Mouse (Mus musculus): Measurements from ENCODE around the gene Acer2.
"Not testable (repeated sequence)": the region's sequence is repeated elsewhere in the genome, so short reads cannot be mapped to it uniquely, and the experiment has no call there.

The Acer2 gene

GRCm38 (mm10) chr4:86874146-86874847 lies at the start of gene Acer2:
TSS of gene Acer2 (plus strand) at chr4:86874396.
- DNase-seq (ENCODE audit: extremely low read depth, low read depth, low spot score): no peak

GRCm38 (mm10) chr4:86825143-86825542 lies 49.1 kb upstream of the Acer2 start:
- no peak for DNase-seq (ENCODE audit: extremely low read depth, low read depth, low spot score)

GRCm38 (mm10) chr4:86831896-86832295 lies 42.3 kb upstream of the Acer2 start:
- no peak for DNase-seq (ENCODE audit: extremely low read depth, low read depth, low spot score)

- not testable (repeated sequence) for DNase-seq (ENCODE audit: extremely low read depth, low read depth, low spot score)
Observed at GRCm38 (mm10) chr4:86841141-86841540, 33.1 kb upstream of the Acer2 start.

- DNase-seq (ENCODE audit: extremely low read depth, low read depth, low spot score): no peak
Observed at GRCm38 (mm10) chr4:86845384-86845783, 28.8 kb upstream of the Acer2 start.

GRCm38 (mm10) chr4:86847246-86847645 lies 26.9 kb upstream of the Acer2 start:
- no peak for DNase-seq (ENCODE audit: extremely low read depth, low read depth, low spot score)

- DNase-seq (ENCODE audit: extremely low read depth, low read depth, low spot score): no peak
Observed at GRCm38 (mm10) chr4:86851331-86851730, 22.9 kb upstream of the Acer2 start.

- DNase-seq (ENCODE audit: extremely low read depth, low read depth, low spot score): no peak
Observed at GRCm38 (mm10) chr4:86852018-86852417, 22.2 kb upstream of the Acer2 start.

- DNase-seq (ENCODE audit: extremely low read depth, low read depth, low spot score): no peak
Observed at GRCm38 (mm10) chr4:86852813-86853590, 21.2 kb upstream of the Acer2 start.

- DNase-seq (ENCODE audit: extremely low read depth, low read depth, low spot score): no peak
Observed at GRCm38 (mm10) chr4:86856304-86857112, 17.7 kb upstream of the Acer2 start.

- no peak for DNase-seq (ENCODE audit: extremely low read depth, low read depth, low spot score)
Observed at GRCm38 (mm10) chr4:86857113-86858069, 16.8 kb upstream of the Acer2 start, which contains the start of gene Rps6. TSS of gene Rps6 (minus strand) at chr4:86857412.

- no peak for DNase-seq (ENCODE audit: extremely low read depth, low read depth, low spot score)
Observed at GRCm38 (mm10) chr4:86858070-86858440, 16.1 kb upstream of the Acer2 start.

GRCm38 (mm10) chr4:86864087-86864486 lies 10.1 kb upstream of the Acer2 start:
- DNase-seq (ENCODE audit: extremely low read depth, low read depth, low spot score): no peak

GRCm38 (mm10) chr4:86871988-86872387 lies 2.2 kb upstream of the Acer2 start:
- no peak for DNase-seq (ENCODE audit: extremely low read depth, low read depth, low spot score)

GRCm38 (mm10) chr4:86873072-86873471 lies 1.1 kb upstream of the Acer2 start:
- no peak for DNase-seq (ENCODE audit: extremely low read depth, low read depth, low spot score)

- no peak for DNase-seq (ENCODE audit: extremely low read depth, low read depth, low spot score)
Observed at GRCm38 (mm10) chr4:86879477-86879876, 5.3 kb downstream of the Acer2 start.

GRCm38 (mm10) chr4:86881178-86881577 lies 7.0 kb downstream of the Acer2 start:
- peak; percentile 97 for DNase-seq (ENCODE audit: extremely low read depth, low read depth, low spot score)

GRCm38 (mm10) chr4:86882413-86882812 lies 8.2 kb downstream of the Acer2 start:
- no peak for DNase-seq (ENCODE audit: extremely low read depth, low read depth, low spot score)

- no peak for DNase-seq (ENCODE audit: extremely low read depth, low read depth, low spot score)
Observed at GRCm38 (mm10) chr4:86884945-86885344, 10.7 kb downstream of the Acer2 start.

- no peak for DNase-seq (ENCODE audit: extremely low read depth, low read depth, low spot score)
Observed at GRCm38 (mm10) chr4:86885790-86886159, 11.6 kb downstream of the Acer2 start.

Data from fat pad, adult 2 months (tissue).